Mouse (Mus musculus) T-helper 2 cell (primary cell): Measurements from ENCODE around the gene Numb.
"Not testable (repeated sequence)": the region's sequence is repeated elsewhere in the genome, so short reads cannot be mapped to it uniquely, and the experiment has no call there.

Source experiments
- in situ Hi-C: fragments of 300-600 bp; cut with MboI, MseI; formaldehyde crosslinking; loops from one replicate; pipeline ENCODE4 v1.15.1; 2025; ENCODE audit warnings: high pct_unique_total_duplicates

Numb gene

GRCm38 (mm10) chr12:83921535-83922381, at the start of gene Numb:
Gene Numb, minus strand, starts transcription at chr12:83921934.
- in situ Hi-C loops: no loop called here

- in situ Hi-C loops: loop anchor here (5.0 kb wide), 1 partner anchor 42 kb away; the partner anchor contains the start of gene Acot1
Measured at GRCm38 (mm10) chr12:83965235-83965634, 43.5 kb upstream of the Numb start.

GRCm38 (mm10) chr12:83958278-83958677, 36.5 kb upstream of the Numb start:
- in situ Hi-C loops: no loop called here

- in situ Hi-C loops: no loop called here
Measured at GRCm38 (mm10) chr12:83951711-83952575, 30.2 kb upstream of the Numb start.

- in situ Hi-C loops: no loop called here
Measured at GRCm38 (mm10) chr12:83950840-83951701, 29.3 kb upstream of the Numb start.

- in situ Hi-C loops: no loop called here
Measured at GRCm38 (mm10) chr12:83950493-83950839, 28.7 kb upstream of the Numb start, which contains the start of gene Riox1. Gene Riox1, plus strand, starts transcription at chr12:83950608.

GRCm38 (mm10) chr12:83949776-83950492, 28.2 kb upstream of the Numb start:
- in situ Hi-C loops: no loop called here

- in situ Hi-C loops: no loop called here
Measured at GRCm38 (mm10) chr12:83949043-83949442, 27.3 kb upstream of the Numb start.

GRCm38 (mm10) chr12:83947260-83947811, 25.6 kb upstream of the Numb start:
- in situ Hi-C loops: no loop called here

GRCm38 (mm10) chr12:83941938-83942337, 20.2 kb upstream of the Numb start:
- in situ Hi-C loops: no loop called here

GRCm38 (mm10) chr12:83940031-83940430, 18.3 kb upstream of the Numb start:
- in situ Hi-C loops: no loop called here

- in situ Hi-C loops: no loop called here
Measured at GRCm38 (mm10) chr12:83939332-83939731, 17.6 kb upstream of the Numb start.

- in situ Hi-C loops: not testable (repeated sequence)
Measured at GRCm38 (mm10) chr12:83938592-83938991, 16.9 kb upstream of the Numb start.

- in situ Hi-C loops: no loop called here
Measured at GRCm38 (mm10) chr12:83937600-83937999, 15.9 kb upstream of the Numb start.

GRCm38 (mm10) chr12:83929186-83929804, 7.6 kb upstream of the Numb start:
- in situ Hi-C loops: no loop called here

- in situ Hi-C loops: no loop called here
Measured at GRCm38 (mm10) chr12:83927747-83928146, 6.0 kb upstream of the Numb start.

- in situ Hi-C loops: no loop called here
Measured at GRCm38 (mm10) chr12:83926061-83926460, 4.3 kb upstream of the Numb start.

- in situ Hi-C loops: no loop called here
Measured at GRCm38 (mm10) chr12:83925160-83925703, 3.5 kb upstream of the Numb start.

GRCm38 (mm10) chr12:83924332-83924731, 2.6 kb upstream of the Numb start:
- in situ Hi-C loops: no loop called here

- in situ Hi-C loops: no loop called here
Measured at GRCm38 (mm10) chr12:83923486-83923859, 1.7 kb upstream of the Numb start.
